Mouse (Mus musculus): ENCODE measurements around the gene Zar1.
"Not testable (repeated sequence)": the region's sequence is repeated elsewhere in the genome, so short reads cannot be mapped to it uniquely, and the experiment has no call there.

The Zar1 gene

DNA sequence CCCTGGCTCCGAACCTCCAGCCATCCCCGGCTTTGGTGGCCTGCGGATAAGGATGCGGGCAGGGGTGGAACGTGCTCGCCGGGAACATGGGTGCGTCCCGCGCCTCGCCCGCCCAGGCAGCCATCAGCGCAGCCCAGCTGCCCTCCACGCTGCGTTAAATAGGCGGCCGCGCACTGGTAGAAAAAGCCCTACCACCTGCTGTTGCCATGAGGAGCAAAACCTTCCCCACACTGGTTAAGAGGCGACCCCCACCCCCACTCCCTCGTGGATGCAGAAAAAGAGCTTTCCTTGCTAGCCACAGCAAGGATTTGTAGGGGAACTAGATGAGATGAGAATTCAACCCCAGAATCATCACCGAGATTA is at the start of gene Zar1:
Zar1 (minus strand) TSS at position 285 of the 363 bp plus-strand sequence.
- not testable (repeated sequence) for DNase-seq (ENCODE audit: low spot score)

DNA sequence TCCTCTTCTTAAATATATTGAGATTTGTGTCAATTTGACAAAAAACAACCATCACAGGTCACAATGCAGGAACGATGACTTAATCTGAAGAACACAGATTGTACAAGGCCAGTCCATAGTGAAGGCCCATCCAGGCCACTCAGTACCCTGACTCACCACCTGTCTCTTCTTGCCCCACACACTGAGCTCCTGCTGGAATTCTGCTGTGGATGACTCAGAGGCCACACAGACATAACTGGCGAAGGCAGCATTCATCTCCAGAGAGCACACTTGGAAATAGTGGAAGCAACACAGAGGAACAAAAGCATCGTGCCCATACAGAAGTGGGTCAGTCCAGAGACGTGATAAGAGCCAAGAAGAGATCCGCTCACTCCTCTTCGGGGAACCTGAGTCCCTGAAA is 49.0 kb upstream of the Zar1 start:
- no peak for DNase-seq (ENCODE audit: low spot score)

DNA sequence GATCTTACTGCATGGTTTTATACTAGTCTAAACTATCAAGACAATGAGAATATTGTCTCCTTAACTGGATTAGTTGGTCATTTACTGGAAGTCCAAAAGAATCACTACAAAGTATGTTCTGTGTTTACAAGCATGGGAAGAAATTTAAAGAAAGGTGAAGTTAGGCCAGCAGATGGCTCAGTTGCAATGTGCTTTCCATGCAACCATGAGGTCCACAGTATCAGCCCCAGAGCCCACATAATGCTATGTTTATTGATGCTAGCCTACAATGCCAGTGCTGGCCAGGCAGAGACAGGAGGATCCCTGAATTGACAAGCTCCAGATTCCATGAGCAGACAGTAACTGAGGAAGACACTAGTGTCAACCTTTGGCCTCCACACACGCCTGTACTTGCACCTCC is 40.0 kb upstream of the Zar1 start:
- no peak for DNase-seq (ENCODE audit: low spot score)

DNA sequence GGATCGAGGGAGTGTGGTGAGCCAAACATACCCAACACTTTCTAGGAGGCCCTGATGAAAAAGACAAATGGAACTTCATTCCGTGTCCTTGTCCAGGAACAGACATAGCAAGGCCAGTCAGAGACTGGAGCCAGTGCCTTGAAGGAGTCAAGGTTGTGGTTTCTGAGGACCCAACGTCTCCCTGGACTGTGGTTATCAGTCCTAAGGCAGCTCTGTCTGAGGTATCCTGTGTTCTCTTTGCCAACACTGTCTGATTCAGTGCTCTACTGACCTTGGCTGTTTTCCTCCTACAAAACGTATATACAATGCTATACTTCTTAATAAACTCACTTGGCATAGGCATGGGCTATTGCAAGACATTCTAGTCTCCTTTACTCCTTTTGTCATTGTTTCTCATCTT is 36.4 kb upstream of the Zar1 start:
- DNase-seq (ENCODE audit: low spot score) = no peak

DNA sequence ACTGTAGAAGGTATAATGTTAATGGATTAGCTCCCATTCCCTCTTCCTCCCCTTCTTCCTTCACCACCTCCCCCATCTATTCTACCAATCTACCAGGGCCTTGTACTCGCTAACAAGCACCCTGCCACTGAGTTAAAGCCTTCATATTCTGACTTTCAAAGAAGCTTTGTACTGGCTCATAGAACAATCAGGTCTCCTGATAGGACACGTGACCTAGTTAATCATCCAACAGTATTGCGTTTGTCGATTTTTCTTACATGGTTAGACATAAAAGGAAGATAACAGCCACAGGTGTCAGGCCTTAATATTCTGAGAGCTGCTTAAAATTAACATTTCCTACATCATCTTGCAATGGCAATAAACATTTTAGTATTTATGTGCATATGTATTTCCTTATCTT is 22.1 kb upstream of the Zar1 start:
- DNase-seq (ENCODE audit: low spot score) = no peak

DNA sequence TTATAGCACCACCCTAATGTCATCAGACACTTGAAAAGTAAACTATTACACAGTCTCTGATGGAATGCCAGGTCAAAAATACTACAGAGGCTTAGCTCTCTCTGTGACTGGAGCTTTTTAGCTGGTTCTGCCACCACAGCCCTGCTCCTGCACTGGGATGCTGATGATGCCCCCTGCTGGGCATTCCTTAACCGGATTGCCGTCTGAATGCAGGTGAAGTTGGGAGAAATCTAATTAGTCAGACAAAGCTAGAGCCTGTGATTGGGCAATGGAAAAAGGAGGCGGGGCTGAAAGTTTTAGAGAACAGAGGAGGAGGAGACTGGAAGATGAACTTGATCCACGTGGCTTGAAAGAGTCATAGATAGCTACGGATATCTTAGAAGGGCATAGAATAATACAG is 20.0 kb upstream of the Zar1 start:
- peak; percentile 12 for DNase-seq (ENCODE audit: low spot score)

DNA sequence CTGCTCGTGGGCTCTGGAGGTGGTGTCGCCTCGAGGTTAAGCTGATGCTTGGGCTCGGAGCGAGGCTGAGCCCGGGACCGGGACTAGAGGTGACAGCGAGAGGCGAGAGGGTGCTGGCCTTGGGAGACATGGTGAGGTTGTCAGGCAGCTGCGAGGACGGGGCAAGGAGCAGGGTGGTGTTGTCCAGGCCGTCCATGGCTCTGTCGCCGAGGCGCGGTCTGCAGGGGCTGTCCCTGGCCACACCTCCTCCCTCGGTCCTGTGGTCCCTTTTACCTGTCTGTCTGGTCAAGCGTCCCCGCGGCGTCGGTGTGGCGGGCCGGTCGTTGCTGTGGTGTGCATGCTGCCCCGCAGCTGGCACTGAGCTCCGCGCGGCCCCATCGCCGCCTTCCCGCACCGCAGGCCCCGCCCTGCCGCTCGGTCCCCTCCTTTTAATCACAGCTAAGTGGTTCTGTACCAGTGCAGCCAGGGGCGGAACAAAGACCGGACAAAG is 6.2 kb upstream of the Zar1 start, which contains the start of gene Gm5868:
Gm5868 (minus strand) TSS at position 360 of the 490 bp plus-strand sequence.
- no peak for DNase-seq (ENCODE audit: low spot score)

DNA sequence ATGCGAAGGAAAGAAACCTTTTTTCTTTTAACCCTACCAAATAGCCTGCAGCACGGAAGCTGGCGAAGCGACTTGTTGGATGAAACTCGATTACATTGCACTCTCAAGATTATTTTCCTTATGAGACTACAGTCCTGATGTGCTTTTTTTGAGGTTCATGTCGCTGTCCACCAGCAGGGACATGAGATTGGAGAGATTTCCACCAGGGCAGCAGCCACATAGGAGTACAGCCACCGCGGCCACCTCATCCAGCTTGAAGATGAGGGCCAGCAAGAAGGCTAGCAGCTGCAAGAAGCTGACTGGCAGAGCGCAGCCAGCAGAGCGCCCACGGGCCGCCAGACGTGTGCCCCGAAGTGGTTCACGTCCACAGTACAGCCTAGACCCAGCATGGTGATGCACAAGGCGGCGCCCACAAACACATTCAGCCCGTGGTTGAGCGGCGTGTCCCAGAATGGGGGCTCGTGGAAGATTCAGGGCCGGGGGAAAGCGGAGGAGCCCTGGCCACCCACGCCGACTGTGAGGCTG is 5.7 kb upstream of the Zar1 start:
- not testable (repeated sequence) for DNase-seq (ENCODE audit: low spot score)

DNA sequence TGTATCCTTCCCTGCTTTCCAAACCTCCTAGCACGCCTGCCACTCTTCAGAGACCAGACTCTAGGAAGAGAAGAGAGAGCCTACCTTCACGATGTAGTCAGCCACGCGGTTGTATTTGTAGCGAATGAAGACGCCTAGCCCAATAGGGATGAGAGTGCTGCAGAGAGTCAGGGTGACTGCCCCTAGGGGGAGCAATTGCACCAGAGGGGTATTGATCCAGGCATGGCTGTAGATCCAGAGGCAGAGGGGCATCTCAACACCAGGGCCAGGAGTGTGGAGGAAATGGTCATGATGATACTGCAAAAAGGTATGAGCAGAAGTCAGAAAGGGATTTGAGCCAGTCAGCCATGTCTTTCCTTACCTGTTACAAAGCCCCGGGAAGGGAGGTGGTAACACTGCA is 5.1 kb upstream of the Zar1 start:
- DNase-seq (ENCODE audit: low spot score) = not testable (repeated sequence)

DNA sequence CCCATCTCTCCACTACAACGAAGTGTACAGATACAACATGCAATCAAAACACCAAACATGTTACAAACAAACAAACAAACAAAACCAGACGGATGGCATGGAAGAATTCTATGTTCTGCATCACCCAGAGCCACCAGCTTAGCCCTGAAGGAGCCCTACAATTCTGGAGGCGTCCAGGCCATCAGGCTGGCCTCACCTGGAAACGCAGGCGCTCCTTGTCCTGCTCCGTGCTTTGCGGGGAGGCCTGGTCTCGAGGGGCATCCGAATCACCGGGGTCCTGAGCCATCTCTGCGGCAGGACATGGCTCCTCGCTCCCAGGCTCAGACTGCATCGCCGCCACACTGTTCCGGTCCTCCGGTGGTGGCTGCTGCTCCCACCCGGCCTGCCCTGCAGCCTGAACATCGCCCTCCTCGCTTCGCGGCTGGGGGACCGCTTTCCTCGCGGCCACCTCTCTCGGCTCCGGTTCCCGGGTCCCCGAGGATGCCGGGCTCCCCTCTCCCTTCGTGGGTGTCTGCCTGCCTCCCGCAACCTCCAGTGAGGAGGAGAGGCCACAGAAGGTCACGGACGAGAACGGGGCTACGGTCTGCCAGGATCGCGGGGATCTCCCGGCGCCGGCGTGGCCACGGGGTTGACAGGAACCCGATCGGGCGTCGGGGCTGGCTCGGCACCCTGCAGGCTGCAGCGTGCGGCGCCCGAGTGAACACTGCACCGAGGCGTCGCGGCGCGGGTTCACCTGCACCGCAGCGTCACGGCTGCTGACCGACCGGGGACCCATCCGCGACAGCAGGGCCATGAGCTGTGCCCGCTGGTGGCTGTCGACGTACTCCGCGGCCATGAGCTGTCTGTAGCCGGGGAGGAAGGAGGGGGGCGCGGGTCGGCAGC is 725 bp downstream of the Zar1 start:
- not testable (repeated sequence) for DNase-seq (ENCODE audit: low spot score)

DNA sequence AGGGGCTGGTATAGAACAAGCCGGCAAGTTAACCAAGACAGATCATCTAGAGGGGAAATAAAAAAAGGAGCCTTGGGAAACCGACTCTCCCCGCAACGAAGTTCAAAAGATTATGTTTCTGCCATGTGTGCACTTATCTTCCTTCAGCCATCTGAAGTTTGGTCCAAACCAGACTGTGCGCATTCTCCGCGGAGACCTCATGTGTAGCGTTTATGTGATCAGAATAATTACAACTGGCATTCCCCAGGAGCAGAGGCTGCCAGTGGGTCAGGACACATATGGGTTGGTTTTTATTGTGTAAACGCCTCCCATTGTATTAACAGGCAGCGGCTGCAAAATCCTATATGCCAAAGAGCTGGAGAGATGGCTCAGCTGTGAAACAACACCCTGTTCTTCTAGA is 1.5 kb downstream of the Zar1 start:
- DNase-seq (ENCODE audit: low spot score) = not testable (repeated sequence)

DNA sequence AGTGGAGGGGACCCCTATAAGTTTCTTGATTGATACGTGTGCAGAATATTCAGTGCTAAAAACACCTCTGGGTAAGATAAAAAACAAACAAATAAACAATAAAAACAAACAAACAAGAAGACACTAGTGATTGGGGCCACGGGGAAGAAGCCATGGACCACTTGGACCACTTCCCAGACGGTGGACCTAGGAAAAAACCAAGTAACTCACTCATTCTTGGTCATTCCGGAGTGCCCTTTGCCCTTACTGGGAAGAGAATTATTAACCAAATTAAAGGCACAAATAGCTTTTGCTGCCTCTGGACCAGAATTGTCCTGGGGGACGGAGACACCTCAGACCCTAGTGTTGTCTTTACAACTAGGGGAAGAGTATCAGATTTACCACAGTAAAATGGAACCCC is 15.4 kb downstream of the Zar1 start:
- no peak for DNase-seq (ENCODE audit: low spot score)

DNA sequence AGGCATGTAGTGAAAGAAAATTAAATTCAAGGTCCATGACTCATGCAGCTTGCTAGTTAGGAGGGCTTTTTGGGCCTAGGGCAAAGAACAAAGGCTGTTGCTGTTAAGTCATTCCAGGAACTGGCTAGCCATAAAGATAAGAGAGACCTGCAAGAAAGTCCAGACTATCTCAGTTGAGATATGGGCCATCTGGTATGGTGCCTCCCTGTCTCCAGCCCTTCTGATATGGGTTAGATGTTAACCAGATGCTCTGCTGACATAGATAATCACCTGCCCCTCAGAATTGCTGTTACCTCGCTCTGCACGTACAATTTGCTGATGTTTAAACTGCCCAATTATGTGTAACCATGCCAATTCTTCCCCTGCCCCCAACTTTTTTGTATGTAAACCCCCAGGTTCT is 17.9 kb downstream of the Zar1 start:
- DNase-seq (ENCODE audit: low spot score) = not testable (repeated sequence)

DNA sequence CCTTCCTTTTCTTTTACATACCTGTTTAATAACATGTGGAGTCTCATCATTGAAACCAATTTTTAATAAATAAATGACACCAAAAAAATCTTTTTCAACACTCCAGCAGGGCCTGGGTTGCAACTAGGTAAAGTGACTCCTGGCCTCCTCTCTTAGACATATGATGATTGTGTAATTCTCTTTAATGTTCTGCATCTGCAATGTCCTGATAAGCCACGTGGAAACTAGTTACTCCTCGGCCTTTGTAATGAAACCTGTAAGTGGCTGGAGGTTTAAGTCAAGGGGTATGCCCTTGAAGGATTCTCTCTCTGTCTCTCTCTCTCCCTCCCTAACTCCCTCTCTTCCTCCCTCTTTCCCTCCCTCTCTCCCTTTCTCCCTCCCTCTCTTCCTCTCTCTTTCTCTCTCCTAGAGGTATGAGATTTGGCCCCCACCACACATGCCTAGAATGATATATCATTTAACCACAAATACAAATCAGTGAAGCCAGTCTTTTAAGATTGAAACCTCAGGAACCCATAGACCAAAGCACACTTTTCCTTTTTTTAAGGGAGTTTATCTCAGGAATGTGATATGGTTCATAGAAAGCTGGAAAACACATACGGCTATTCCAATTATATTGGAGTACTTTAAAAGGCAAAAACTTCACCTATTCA is 20.0 kb downstream of the Zar1 start:
- DNase-seq (ENCODE audit: low spot score) = no peak

DNA sequence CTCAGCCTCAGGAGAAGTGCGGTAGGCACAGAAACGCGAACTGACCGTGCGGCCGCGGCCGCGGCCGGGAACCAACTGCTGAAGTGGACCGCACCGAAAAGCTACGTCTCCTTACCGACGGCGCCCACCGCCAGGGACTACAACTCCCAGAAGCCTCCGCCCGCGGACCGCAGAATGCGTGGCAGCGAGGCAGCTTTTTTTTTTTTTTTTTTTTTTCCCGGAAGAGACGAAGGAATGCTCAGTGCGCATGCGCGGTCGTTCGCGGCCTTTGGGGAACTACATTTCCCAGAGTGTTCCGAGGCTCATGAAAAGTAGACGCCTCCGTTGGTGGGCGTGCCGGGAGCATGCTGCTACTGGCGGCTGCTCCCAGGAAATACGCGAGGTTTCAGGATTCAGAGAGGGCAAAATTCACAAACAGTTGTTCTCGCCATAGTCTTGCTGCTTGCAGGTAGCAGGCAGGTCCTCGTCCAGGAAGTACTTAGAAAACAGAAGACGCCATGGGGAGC is 21.5 kb downstream of the Zar1 start, which contains the start of gene Nfxl1:
Nfxl1 (minus strand) TSS at position 141 of the 506 bp plus-strand sequence.
- peak; percentile 84 for DNase-seq (ENCODE audit: low spot score)

DNA sequence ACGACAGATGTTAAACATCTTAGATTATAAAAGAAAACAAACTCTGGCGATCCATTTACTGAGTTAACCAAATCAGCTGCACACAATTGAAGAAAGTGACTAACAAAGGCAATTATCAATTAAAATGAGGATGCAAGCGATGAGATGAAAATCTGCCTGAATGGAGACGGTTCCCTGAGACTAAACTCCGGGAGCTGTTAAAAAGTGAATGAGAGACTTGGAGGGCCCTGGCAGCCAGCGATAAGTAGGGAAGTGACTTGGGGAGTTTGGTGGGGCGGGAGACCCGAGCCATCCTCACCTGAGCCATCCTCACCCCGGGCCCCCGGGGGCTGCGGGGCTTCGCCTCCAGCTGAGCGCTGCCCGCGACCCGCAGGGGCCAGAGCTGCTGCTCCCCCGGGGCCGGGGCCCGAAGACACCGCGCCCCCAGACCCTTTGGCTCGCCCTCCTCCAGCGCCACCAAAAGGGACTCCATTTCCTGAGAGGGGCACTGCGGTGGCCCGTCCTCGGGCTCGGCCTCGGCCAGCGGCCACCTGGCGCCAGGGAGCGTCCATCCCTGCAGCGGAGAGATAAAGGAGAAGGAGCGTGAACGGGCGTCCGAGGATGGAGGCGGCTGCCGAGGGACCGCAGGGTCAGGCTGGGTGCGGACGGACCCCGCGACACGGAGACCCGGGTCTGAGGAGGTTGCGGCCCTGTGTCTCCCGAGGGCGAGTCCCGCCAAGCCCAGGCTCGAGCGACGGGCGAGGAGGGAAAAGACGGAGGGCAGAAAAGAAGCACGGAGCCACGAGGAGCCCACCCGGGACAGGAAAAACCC is 22.1 kb downstream of the Zar1 start:
- DNase-seq (ENCODE audit: low spot score) = peak; percentile 18

DNA sequence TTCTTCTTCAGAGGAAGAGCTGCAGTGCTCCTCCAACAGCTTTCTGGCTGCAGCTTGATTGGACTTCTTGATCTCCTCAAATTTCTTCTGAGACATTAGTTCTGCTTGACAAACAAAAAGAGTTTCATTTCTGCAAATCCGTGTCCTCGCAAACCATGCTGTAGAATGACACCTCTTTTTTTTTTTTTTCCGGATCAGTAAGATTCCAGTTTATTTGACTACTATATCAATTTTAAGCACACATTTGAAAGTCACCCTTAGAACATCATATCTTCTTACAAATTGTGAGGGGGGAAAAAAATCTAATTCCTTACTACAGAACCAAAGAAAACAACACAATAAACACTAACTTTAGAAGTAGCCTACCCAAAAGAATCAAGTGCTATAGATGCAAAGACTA is 24.8 kb downstream of the Zar1 start:
- DNase-seq (ENCODE audit: low spot score) = no peak

DNA sequence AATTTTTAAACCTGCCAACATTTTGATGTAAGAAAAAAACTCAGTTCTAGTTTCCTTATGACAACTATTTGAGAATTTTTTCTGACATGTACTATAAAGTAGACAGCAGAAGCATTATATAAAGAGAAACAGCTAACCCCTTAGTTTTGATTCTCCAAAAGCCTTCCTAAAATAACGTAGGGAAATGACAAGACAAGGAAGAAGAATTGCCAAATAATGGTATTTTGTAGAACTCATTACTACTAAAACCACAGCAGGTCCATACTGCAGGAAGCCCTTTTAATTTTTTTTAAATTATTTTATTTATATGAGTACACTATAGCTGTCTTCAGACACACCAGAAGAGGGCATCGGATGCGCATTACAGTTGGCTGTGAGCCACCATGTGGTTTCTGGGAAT is 29.8 kb downstream of the Zar1 start:
- no peak for DNase-seq (ENCODE audit: low spot score)

DNA sequence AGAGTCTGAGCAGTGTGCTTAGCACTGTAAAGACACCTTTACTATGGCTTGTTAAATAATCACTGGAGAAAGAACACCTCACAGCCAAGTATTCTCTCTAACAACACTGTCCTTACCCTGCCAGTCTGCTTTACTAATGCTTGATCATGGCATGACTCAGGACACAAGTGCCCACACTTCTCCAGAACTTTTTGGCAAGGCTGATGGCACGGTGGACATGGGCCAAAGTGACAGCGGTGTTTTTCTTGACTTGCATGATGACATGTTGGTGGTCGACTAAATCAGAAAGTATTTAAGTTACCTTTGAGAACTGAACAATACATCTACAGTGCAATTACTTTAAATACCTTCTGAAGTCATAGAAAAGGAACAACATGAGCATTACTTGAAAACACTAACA is 52.2 kb downstream of the Zar1 start:
- no peak for DNase-seq (ENCODE audit: low spot score)
